Comparison of ENCODE assay signal across 14 mouse cellular contexts in genomic region chr6:32052135-32052915, GRCm38 (mm10). TPM values are rescaled to one million over a fixed set of nuclear protein-coding genes. Genes with fewer than 3 reads are reported as not detected.
A peak's percentile ranks its signal among the peaks of the same experiment; 100 is the strongest.
DNase-seq lines count a peak whose midpoint lies in the region; ATAC-seq and TF ChIP-seq lines count a peak whose summit lies in the region.
"Had no signal": no experiment of that assay in that cellular context is flagged by ENCODE, and none has a peak within 500 bp of the region (broad histone marks: within the 10 kb centered on the region; RNA-seq: fewer than 3 reads in every experiment).

No protein-coding gene starts in this region.

- no peak for TF ChIP-seq POLR2A in lung, adult 2 months (IDR thresholded peaks at IDR 0.05; ENCODE audit: borderline replicate concordance, extremely low read depth, low read depth, low read length)

- H3K27ac ChIP-seq in lung, embryonic 14.5 days (ENCODE audit: low read depth) = 0 out of 2 replicates have a peak overlapping the region, but pooled peaks have one; percentile 51
- no peak overlapping the region for H3K27ac ChIP-seq in lung, postnatal 0 days (ENCODE audit: low read length)
- no peak overlapping the region for H3K27ac ChIP-seq in liver, postnatal 0 days (ENCODE audit: low read depth)

- TF ChIP-seq CTCF in lung, embryonic 14.5 days (IDR thresholded peaks at IDR 0.05; ENCODE audit: low read depth) = no peak
- TF ChIP-seq CTCF in lung, adult 2 months (IDR thresholded peaks at IDR 0.05; ENCODE audit: insufficient read depth, low read length) = no peak
- no peak for TF ChIP-seq CTCF in lung, postnatal 0 days (IDR thresholded peaks at IDR 0.05)
- no peak for TF ChIP-seq CTCF in liver, postnatal 0 days (IDR thresholded peaks at IDR 0.05; ENCODE audit: low read depth)

- 41% methylated on average over 6 of the region's 6 CpGs for WGBS in lung, embryonic 14.5 days
- 69% methylated on average over 6 of the region's 6 CpGs for whole genome bisulfite sequencing in lung, adult 2 months
- 59% methylated on average over 6 of the region's 6 CpGs for WGBS in lung, postnatal 0 days
- WGBS in liver, postnatal 0 days (ENCODE audit: insufficient replicate concordance) = 71% methylated on average over 6 of the region's 6 CpGs

- no peak overlapping the region for H3K9ac ChIP-seq in lung, embryonic 14.5 days
- H3K9ac ChIP-seq in lung, postnatal 0 days (replicated peaks; ENCODE audit: low read depth) = no peak overlapping the region
- H3K9ac ChIP-seq in liver, postnatal 0 days (replicated peaks) = no peak overlapping the region

- no peaks in the 10 kb centered on the region for H3K36me3 ChIP-seq in lung, embryonic 14.5 days (ENCODE audit: insufficient read depth)
- H3K36me3 ChIP-seq in lung, postnatal 0 days (ENCODE audit: insufficient read depth, low read length) = no peaks in the 10 kb centered on the region
- no peaks in the 10 kb centered on the region for H3K36me3 ChIP-seq in liver, postnatal 0 days (replicated peaks; ENCODE audit: insufficient read depth, low read length)

- no peaks in the 10 kb centered on the region for H3K4me1 ChIP-seq in lung, embryonic 14.5 days (ENCODE audit: insufficient read depth)
- no peaks in the 10 kb centered on the region for H3K4me1 ChIP-seq in lung, adult 2 months (ENCODE audit: control insufficient read depth, insufficient read depth, low read length)
- no peaks in the 10 kb centered on the region for H3K4me1 ChIP-seq in lung, postnatal 0 days (ENCODE audit: insufficient read depth, low read depth, low read length)
- no peaks in the 10 kb centered on the region for H3K4me1 ChIP-seq in liver, postnatal 0 days (ENCODE audit: insufficient read depth)

- ATAC-seq in lung, embryonic 14.5 days (ENCODE audit: insufficient read depth) = peak; percentile 90
- ATAC-seq in lung, postnatal 0 days = peak; percentile 59
- ATAC-seq in liver, postnatal 0 days = no peak
- ATAC-seq: activated CD4-positive, CD25-positive, alpha-beta regulatory T cell, adult 4 months had no signal

- no peaks in the 10 kb centered on the region for H3K9me3 ChIP-seq in lung, embryonic 14.5 days (ENCODE audit: low read depth, low read length)
- H3K9me3 ChIP-seq in lung, postnatal 0 days (ENCODE audit: low read length) = no peaks in the 10 kb centered on the region
- H3K9me3 ChIP-seq in liver, postnatal 0 days (ENCODE audit: low read length) = no peaks in the 10 kb centered on the region

- DNase-seq in heart, adult 9 months (ENCODE audit: low spot score in 2 of 2) = peak; percentile 4 to 6
- no peak for DNase-seq in heart, adult 8-10 months (ENCODE audit: low spot score)
- DNase-seq in lung, embryonic 14.5 days = peak; percentile 78
- no peak for DNase-seq in lung, adult 2 months
- DNase-seq in adrenal gland, postnatal 36 days = peak; percentile 60 to 68
- DNase-seq in lung, postnatal 0 days (ENCODE audit: low spot score) = peak; percentile 52
- no peak for DNase-seq in spleen, postnatal 14 days (ENCODE audit: low spot score in 2 of 2)
- no peak for DNase-seq in liver, postnatal 0 days
- DNase-seq: right cerebral cortex, adult 18-20 months; thymus, postnatal 4 days had no signal

- no peak for TF ChIP-seq EP300 in lung, postnatal 0 days (IDR thresholded peaks at IDR 0.05)
- no peak for TF ChIP-seq EP300 in liver, postnatal 0 days (IDR thresholded peaks at IDR 0.05; ENCODE audit: low read depth)

- H3K4me3 ChIP-seq in lung, embryonic 14.5 days (ENCODE audit: low read depth, low read length) = no peak overlapping the region
- no peak overlapping the region for H3K4me3 ChIP-seq in lung, adult 2 months (replicated peaks; ENCODE audit: extremely low read depth, low read depth, low read length)
- no peak overlapping the region for H3K4me3 ChIP-seq in lung, postnatal 0 days (ENCODE audit: low read depth, low read length)
- no peak overlapping the region for H3K4me3 ChIP-seq in liver, postnatal 0 days (ENCODE audit: low read depth, low read length)
- H3K4me3 ChIP-seq: myocyte had no signal

- H3K4me2 ChIP-seq in lung, embryonic 14.5 days = no peak overlapping the region
- H3K4me2 ChIP-seq in lung, postnatal 0 days (replicated peaks; ENCODE audit: low read depth, low read length) = no peak overlapping the region
- H3K4me2 ChIP-seq in liver, postnatal 0 days (ENCODE audit: low read depth, low read length) = no peak overlapping the region
- H3K4me2 ChIP-seq: liver, embryonic 11.5 days had no signal

- no peaks in the 10 kb centered on the region for H3K27me3 ChIP-seq in lung, embryonic 14.5 days (ENCODE audit: insufficient read depth, low read length)
- no peaks in the 10 kb centered on the region for H3K27me3 ChIP-seq in lung, postnatal 0 days (replicated peaks; ENCODE audit: insufficient read depth, low read length)
- no peaks in the 10 kb centered on the region for H3K27me3 ChIP-seq in liver, postnatal 0 days (ENCODE audit: insufficient read depth, low read length)

RNA-seq across cellular contexts. Expression of gene 1700012A03Rik, which starts 2.3 kb away (rescaled TPM):
- not detected for total RNA-seq in heart, adult 8-10 months (2022)
- not detected in 2 replicates for polyA plus RNA-seq in lung, embryonic 14.5 days (2014; fragmentation: Nextera tagmentation; extraction: Ambion mirVana)
- polyA plus RNA-seq in lung, adult 2 months (2012; rRNA removed) = not detected in 2 replicates
- not detected for total RNA-seq in adrenal gland, postnatal 36 days (2021)
- polyA plus RNA-seq in lung, postnatal 0 days (2015; fragmentation: Nextera tagmentation; extraction: Ambion mirVana) = not detected in 2 replicates
- not detected in 2 replicates for polyA plus RNA-seq in liver, postnatal 0 days (2015; fragmentation: Nextera tagmentation; extraction: Ambion mirVana)
- total RNA-seq: gastrocnemius, adult 18-20 months had no signal
- polyA plus RNA-seq: activated CD4-positive, CD25-positive, alpha-beta regulatory T cell, adult 4 months; liver, embryonic 11.5 days; myocyte had no signal

Comparison
In these comparisons a context has a peak if more than half of its experiments do, and no peak if none do; other contexts are left out.
1. DNase-seq: peak in heart, adult 9 months (2 of 2), lung, embryonic 14.5 days (single experiment), adrenal gland, postnatal 36 days (2 of 2) and lung, postnatal 0 days (single experiment); none in heart, adult 8-10 months (single experiment), lung, adult 2 months (single experiment), spleen, postnatal 14 days (0 of 2) and liver, postnatal 0 days (single experiment).